14 mouse cellular contexts compared by ENCODE assay signal in the genomic region with DNA sequence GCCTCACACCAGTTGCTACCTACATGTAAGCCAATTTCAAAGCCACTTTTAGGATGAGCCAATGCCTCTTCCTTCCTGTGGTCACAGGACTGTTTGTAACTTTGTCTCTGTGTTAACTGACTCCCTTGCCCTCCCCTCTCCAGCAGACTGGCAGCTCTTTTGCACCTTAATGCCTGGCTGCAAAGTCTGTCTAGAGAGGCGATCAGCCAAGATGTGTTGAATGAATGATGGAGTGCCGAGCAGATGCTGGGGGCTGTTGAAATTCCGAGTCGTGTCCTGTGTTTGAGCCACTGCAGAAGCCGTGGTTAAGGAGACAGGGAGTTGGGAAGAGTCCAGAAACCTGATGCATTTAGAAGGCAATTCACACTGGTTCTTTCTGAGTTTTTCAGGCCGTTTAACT.
DNase-seq lines count a peak whose midpoint lies in the region; ATAC-seq and TF ChIP-seq lines count a peak whose summit lies in the region.
"Had no signal": no experiment of that assay in that cellular context is flagged by ENCODE, and none has a peak within 500 bp of the region (broad histone marks: within the 10 kb centered on the region; RNA-seq: fewer than 3 reads in every experiment).

No protein-coding gene starts in this region.

- TF ChIP-seq CTCF in bone marrow, adult 2 months (IDR thresholded peaks at IDR 0.05; ENCODE audit: control insufficient read depth, insufficient read depth, low read length), result no peak

- no peak overlapping the region for H3K9ac ChIP-seq in embryonic facial prominence, embryonic 13.5 days

- H3K36me3 ChIP-seq in embryonic facial prominence, embryonic 13.5 days, result no peaks in the 10 kb centered on the region
- H3K36me3 ChIP-seq in embryonic facial prominence, embryonic 10.5 days (replicated peaks), result no peaks in the 10 kb centered on the region

- H3K4me3 ChIP-seq in embryonic facial prominence, embryonic 13.5 days, result no peak overlapping the region
- H3K4me3 ChIP-seq in embryonic facial prominence, embryonic 10.5 days, result no peak overlapping the region
- peak overlapping the region; percentile 7 for H3K4me3 ChIP-seq in bone marrow, adult 2 months (replicated peaks; ENCODE audit: control insufficient read depth, low read depth, low read length)
- H3K4me3 ChIP-seq: left cerebral cortex, adult 2 months had no signal

- DNase-seq in embryonic facial prominence, embryonic 10.5 days (ENCODE audit: low spot score), result no peak
- peak; percentile 24 to 43 for DNase-seq in kidney, postnatal 4 days
- DNase-seq in kidney, postnatal 36 days, result no peak
- DNase-seq in lung, postnatal 10 days, result peak; percentile 71
- no peak for DNase-seq in layer of hippocampus, adult 11-12 months (ENCODE audit: low spot score)
- DNase-seq in thymus, postnatal 4 days, result no peak
- DNase-seq: cerebellum, postnatal 25 days; heart, adult 18-20 months had no signal

- no peak for ATAC-seq in embryonic facial prominence, embryonic 13.5 days (ENCODE audit: insufficient number of reproducible peaks, insufficient read depth, low FRiP score, low TSS enrichment, low read depth)
- ATAC-seq: activated CD4-positive, CD25-positive, alpha-beta regulatory T cell, adult 4 months; intestine, embryonic 16.5 days had no signal

- H3K4me1 ChIP-seq in embryonic facial prominence, embryonic 13.5 days, result peaks cover 18% of the 10 kb centered on the region
- peaks cover 5% of the 10 kb centered on the region; the same call in 1 of the 2 replicates for H3K4me1 ChIP-seq in embryonic facial prominence, embryonic 10.5 days
- no peaks in the 10 kb centered on the region for H3K4me1 ChIP-seq in bone marrow, adult 2 months (ENCODE audit: control insufficient read depth, insufficient read depth, low read length)

- H3K27ac ChIP-seq in embryonic facial prominence, embryonic 13.5 days, result peak overlapping the region; percentile 57
- no peak overlapping the region for H3K27ac ChIP-seq in embryonic facial prominence, embryonic 10.5 days (replicated peaks)
- peak overlapping the region; percentile 73; the same call in 1 of the 2 replicates for H3K27ac ChIP-seq in bone marrow, adult 2 months (ENCODE audit: control insufficient read depth, insufficient read depth, low read depth, low read length, poor library complexity)
- H3K27ac ChIP-seq: left cerebral cortex, adult 2 months; macrophage had no signal

- no peaks in the 10 kb centered on the region for H3K27me3 ChIP-seq in embryonic facial prominence, embryonic 13.5 days
- H3K27me3 ChIP-seq in embryonic facial prominence, embryonic 10.5 days (replicated peaks; ENCODE audit: low read depth, poor library complexity, severe bottlenecking), result no peaks in the 10 kb centered on the region

- no peak overlapping the region for H3K4me2 ChIP-seq in embryonic facial prominence, embryonic 13.5 days

- WGBS in embryonic facial prominence, embryonic 13.5 days, result 51% methylated on average over 6 of the region's 6 CpGs
- WGBS in embryonic facial prominence, embryonic 10.5 days, result 77% methylated on average over 6 of the region's 6 CpGs
- 33% methylated on average over 6 of the region's 6 CpGs for WGBS in bone marrow, adult 2 months

- TF ChIP-seq POLR2A in bone marrow, adult 2 months (IDR thresholded peaks at IDR 0.05; ENCODE audit: borderline replicate concordance, control insufficient read depth, low read depth, low read length), result no peak

- H3K9me3 ChIP-seq in embryonic facial prominence, embryonic 13.5 days, result no peaks in the 10 kb centered on the region
- H3K9me3 ChIP-seq in embryonic facial prominence, embryonic 10.5 days, result no peaks in the 10 kb centered on the region

Comparison
In these comparisons a context has a peak if more than half of its experiments do, and no peak if none do; other contexts are left out.
1. DNase-seq: peak in kidney, postnatal 4 days (2 of 2) and lung, postnatal 10 days (single experiment); none in embryonic facial prominence, embryonic 10.5 days (single experiment), kidney, postnatal 36 days (0 of 2), layer of hippocampus, adult 11-12 months (single experiment) and thymus, postnatal 4 days (single experiment).